Mouse (Mus musculus) macrophage (primary cell): ENCODE data around the gene Kansl1. TPM values are rescaled to one million over a fixed set of nuclear protein-coding genes. Genes with fewer than 3 reads are reported as not detected.
"Not testable (repeated sequence)": the region's sequence is repeated elsewhere in the genome, so short reads cannot be mapped to it uniquely, and the experiment has no call there.

Experiments
- H3K27ac ChIP-seq: fragments of 350-480 bp; formaldehyde crosslinking; 2 replicates; pipeline ENCODE4 v1.9.0; 2021
- H3K36me3 ChIP-seq: fragments of 350-480 bp; formaldehyde crosslinking; 2 replicates; pipeline ENCODE4 v1.9.0; 2021; ENCODE audit errors: inconsistent target
- H3K4me3 ChIP-seq: fragments of 350-480 bp; formaldehyde crosslinking; 2 replicates; pipeline ENCODE4 v1.9.0; 2021; ENCODE audit errors: inconsistent target
- H3K79me2 ChIP-seq: fragments of 350-480 bp; formaldehyde crosslinking; 2 replicates; pipeline ENCODE4 v1.9.0; 2021; ENCODE audit errors: inconsistent target
- WGBS: methylation state at CpG from one replicate; pipeline ENCODE4 v1.1.7; 2026; ENCODE audit warnings: inconsistent platforms; ENCODE audit not compliant: missing documents; 5-methylcytosine and 5-hydroxymethylcytosine counted together
- polyA plus RNA-seq: library from polyadenylated mRNA; stranded (reverse); fragments of 250-400 nt; gene quantifications from 3 replicates; pipeline ENCODE4 v1.2.4, GENCODE M21; 2018; ENCODE audit warnings: inconsistent platforms
- total RNA-seq, 78 experiments: library from RNA; depleted of rRNA; stranded (reverse); fragments of 250-400 nt; gene quantifications; 1 replicate in 9 of 78; 2 replicates in 24 of 78; 3 replicates in 43 of 78; 4 replicates in 2 of 78; pipeline ENCODE4 v1.2.4; 2018; ENCODE audit warnings: inconsistent platforms in 56 of 78

Gene Kansl1
- 100 to 1,000 TPM in 22 of 26 experiments, 10 to 100 TPM in 4; 89.9 to 147 (median 117) TPM for total RNA-seq (2018; cell fraction: chromatin; rRNA removed)
- total RNA-seq (2018; cell fraction: cytosol; rRNA removed): 10 to 100 TPM; 34.7 to 58.8 (median 43.8) TPM
- total RNA-seq (2018; cell fraction: nucleus; rRNA removed): 100 to 1,000 TPM in 8 of 26 experiments, 10 to 100 TPM in 18; 65.7 to 139 (median 90.5) TPM
- 32.1 to 39.2 TPM (median 34.2 TPM) in 3 replicates for polyA plus RNA-seq

DNA sequence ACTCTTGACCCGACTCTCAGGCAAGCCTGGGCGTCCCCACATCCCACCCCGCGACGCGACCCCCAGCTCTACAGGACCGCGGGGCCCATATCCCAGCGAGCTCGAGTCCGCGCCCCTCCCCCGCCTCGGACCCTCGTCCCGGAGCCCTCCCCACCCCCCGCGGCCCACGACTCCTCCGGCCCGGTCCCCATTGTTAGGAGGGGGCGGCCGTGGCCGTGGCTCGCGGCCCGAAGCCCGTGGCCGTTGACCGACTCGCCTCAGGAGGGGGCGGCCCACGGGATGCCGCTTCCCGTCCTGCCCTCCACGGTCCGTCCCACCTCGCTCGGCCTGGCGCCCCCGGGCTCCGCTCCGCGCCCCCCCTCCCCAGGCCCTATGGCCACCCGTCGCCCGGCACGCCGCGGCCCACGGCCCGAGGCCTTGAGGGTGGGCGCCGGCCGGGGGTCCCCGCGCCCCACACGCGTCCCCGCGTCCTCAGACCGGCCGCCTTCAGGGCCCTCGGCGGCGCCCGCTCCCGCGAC lies at the start of gene Kansl1:
TSS of gene Kansl1 (minus strand) at position 111 of the 518 bp plus-strand sequence.
- Histone ChIP-seq H3K36me3 (no peaks in the 10 kb centered on the region; the same call in 1 of the 2 replicates), H3K4me3 (peak within 1 kb of the TSS; percentile 35), H3K27ac (no peak within 1 kb of the TSS), H3K79me2 (peaks cover 4% of the 10 kb centered on the region; the same call in 1 of the 2 replicates)
- WGBS: 0% methylated on average over 51 of the region's 69 CpGs

DNA sequence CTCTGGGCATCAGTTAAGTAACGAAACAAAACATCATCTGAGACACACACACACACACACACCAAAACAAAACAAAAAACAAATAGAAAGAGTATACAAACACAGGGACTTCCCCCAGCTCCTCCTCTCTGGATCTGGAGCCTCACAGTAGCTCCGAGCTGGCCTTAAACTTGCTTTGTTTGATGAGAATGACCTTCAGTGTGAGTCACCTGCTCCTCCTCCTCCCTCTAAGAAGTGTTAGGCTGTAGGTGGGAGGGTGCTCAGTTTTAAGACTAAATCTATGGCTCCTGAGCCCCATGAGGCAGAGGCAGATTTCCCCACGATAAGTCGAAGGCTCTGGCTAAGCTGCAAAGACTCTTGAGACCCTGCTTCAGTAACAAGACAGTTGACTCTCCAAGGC lies 43.8 kb upstream of the Kansl1 start:
- Histone ChIP-seq H3K36me3 (peaks cover 83% of the 10 kb centered on the region), H3K27ac (no peak overlapping the region), H3K4me3 (no peak overlapping the region), H3K79me2 (no peaks in the 10 kb centered on the region)
- WGBS: 94% methylated on average over 4 of the region's 4 CpGs

DNA sequence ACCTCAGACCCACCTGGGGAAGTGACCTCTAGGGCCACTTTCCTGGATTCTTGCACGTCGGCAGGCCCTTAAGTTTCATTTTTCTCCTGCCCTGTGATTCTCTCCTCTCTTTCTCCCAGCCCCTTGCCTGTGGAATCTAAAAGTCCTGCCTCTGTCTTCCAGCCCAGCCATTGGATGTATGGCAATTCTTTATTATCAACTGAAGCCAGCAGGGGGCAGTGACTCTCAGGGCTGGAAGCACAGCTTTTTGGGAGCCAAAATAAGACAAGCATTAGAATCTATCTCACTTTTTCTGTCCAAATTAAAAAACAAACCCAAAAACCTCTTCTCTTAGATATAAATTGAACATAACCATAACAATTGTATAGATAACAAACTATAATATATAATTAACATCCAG lies 41.9 kb upstream of the Kansl1 start:
- Histone ChIP-seq H3K27ac (no peak overlapping the region), H3K36me3 (peaks cover 82% of the 10 kb centered on the region), H3K79me2 (no peaks in the 10 kb centered on the region), H3K4me3 (no peak overlapping the region)
- 100% methylated on average over 2 of the region's 2 CpGs for WGBS

DNA sequence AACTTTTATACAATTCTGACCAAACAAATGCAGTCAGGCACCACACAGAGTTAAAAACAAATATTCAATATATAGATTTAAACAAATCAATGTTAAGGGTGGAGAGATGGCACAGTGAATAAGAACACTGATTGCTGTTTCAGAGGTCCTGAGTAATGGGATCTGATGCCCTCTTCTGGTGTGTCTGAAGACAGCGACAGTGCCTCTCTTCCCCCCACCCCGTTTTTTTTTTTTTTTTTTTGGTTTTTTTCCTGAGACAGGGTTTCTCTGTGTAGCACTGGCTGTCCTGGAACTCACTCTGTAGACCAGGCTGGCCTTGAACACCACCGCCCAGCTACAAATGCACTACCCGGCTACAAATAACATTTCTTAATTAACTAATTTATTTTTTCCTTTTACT lies 39.8 kb upstream of the Kansl1 start:
- Histone ChIP-seq H3K27ac (no peak overlapping the region), H3K36me3 (peaks cover 76% of the 10 kb centered on the region), H3K79me2 (no peaks in the 10 kb centered on the region), H3K4me3 (no peak overlapping the region)
- WGBS: 96% methylated on average over 3 of the region's 4 CpGs

DNA sequence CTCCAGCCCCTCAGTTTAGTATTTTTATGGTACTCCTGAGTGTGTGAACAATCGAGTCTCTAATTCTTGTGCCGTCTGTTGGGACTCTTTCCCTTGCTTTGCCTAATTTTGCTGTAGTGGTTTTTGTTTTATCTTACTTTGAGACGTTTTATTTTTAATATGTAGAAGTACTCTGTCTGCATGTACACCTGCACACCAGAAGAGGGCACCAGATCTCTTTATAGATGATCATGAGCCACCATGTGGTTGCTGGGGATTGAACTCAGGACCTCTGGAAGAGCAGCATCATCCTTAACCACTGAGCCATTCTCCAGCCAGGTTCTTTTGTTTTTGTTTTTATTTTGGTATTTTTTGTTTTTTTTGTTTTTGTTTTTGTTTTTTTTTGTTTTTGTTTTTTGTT lies 19.6 kb upstream of the Kansl1 start:
- H3K36me3 ChIP-seq: no peaks in the 10 kb centered on the region
- H3K27ac ChIP-seq: no peak overlapping the region
- 82% methylated on average over 3 of the region's 3 CpGs for WGBS
- H3K4me3 ChIP-seq: no peak overlapping the region
- H3K79me2 ChIP-seq: no peaks in the 10 kb centered on the region

DNA sequence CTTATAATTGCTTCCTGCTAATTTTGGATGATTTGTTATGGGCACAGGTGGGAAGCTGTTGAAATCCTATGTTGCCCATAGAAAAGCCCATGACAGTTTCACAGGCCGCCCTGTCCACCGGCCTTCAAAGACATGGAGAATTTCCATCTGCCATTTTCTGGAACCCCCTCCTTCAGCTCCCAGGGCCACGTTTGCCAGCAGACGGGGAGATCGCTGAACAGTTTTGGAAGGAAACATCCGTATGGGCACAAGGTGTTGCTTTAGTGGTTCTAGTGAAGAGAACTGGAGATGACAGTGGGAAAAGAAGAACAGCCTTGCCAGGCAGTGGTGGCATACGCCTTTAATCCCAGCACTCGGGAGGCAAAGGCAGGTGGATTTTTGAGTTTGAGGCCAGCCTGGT lies 13.3 kb upstream of the Kansl1 start:
- H3K27ac ChIP-seq: no peak overlapping the region
- WGBS: 76% methylated on average over 8 of the region's 8 CpGs
- H3K4me3 ChIP-seq: no peak overlapping the region
- H3K36me3 ChIP-seq: no peaks in the 10 kb centered on the region
- H3K79me2 ChIP-seq: no peaks in the 10 kb centered on the region

DNA sequence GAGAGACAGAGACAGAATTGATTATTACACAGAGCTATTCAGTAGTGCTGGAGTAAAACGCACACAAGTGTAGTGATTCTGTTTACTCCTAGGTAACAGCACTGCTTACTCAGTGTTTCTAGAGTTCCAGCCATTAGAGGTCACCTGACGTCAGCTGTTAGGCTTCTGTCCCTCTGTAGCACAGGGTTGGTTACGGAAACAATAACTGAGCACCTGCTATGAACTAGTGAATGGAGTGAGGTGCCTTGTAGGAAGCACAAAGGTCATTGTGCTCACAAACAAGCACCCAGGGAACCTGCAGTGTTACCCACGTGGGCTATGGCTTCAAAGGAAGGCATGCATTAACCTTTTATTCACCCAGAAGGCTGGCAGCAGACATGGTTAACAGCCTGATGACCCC lies 10.8 kb upstream of the Kansl1 start:
- no peaks in the 10 kb centered on the region for H3K36me3 ChIP-seq
- no peaks in the 10 kb centered on the region for H3K79me2 ChIP-seq
- H3K27ac ChIP-seq: no peak overlapping the region
- H3K4me3 ChIP-seq: no peak overlapping the region
- WGBS: 94% methylated on average over 4 of the region's 4 CpGs

DNA sequence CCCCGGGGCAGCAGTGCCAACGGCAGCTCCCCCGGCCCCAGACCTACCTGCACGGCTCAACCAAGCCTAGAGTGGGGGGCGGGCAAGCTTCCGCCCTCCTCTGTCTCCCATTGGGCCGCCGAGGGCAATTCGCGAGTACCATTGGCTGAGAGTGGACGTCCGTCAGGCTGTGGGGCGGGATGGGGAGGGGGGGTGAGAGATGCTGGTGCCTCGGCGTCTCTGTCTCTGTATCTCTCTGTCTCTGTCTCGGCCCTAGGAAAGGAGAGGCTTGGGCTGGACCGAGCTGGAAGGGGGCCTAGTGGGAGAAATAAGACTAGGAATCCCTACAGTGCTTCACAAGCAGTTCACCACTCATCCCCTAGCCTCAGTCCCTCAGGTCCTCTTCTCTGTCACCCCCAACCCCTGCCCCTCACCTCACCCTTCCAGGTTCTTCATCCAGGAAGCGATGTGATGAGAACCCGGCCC lies 742 bp upstream of the Kansl1 start:
- Histone ChIP-seq H3K79me2 (peaks cover 4% of the 10 kb centered on the region; the same call in 1 of the 2 replicates), H3K27ac (no peak overlapping the region), H3K4me3 (peak overlapping the region; percentile 35), H3K36me3 (no peaks in the 10 kb centered on the region; the same call in 1 of the 2 replicates)
- WGBS: 4% methylated on average over 14 of the region's 19 CpGs

DNA sequence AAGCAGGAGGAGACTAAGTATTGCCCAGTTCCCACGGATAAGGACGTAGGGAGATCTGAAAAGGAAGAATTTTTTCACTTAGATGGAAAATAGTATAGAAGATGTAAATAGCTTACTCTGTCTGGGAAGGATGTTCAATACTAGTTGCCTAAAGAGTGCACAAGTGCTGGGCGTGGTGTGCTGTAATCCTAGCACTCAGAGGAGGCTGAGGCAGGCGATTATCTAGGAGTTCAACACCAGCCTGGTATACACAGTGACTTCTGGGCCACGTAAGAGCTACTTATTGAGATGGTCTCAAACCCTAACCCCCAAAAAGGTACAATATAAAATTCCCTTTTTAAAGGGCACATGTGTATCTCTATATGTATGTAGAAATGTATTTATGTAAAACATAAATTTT lies 963 bp downstream of the Kansl1 start:
- Histone ChIP-seq H3K79me2 (peaks cover 4% of the 10 kb centered on the region; the same call in 1 of the 2 replicates), H3K36me3 (no peaks in the 10 kb centered on the region; the same call in 1 of the 2 replicates), H3K27ac (no peak overlapping the region), H3K4me3 (no peak overlapping the region)
- 95% methylated on average over 5 of the region's 5 CpGs for WGBS

DNA sequence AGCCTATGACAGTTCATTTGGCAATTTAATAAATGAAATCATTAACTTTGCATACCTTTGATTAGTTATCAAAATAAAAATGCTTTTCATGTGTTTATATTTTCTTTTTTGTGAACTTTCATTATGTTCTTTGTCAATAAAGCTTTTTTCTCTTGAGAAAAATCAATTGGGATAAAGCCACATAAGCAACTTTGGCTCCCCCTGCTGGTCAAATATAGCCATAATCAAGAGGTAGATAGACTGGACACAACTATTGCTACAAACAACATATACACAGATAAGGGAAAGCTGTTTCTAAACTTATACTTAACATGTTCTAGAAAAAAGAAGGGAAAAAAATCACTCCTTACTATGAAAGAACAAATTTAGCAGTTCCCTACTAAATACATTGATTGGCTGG lies 7.1 kb downstream of the Kansl1 start:
- Histone ChIP-seq H3K36me3 (no peaks in the 10 kb centered on the region; the same call in 1 of the 2 replicates), H3K79me2 (peaks cover 20% of the 10 kb centered on the region; the same call in 1 of the 2 replicates), H3K4me3 (no peak overlapping the region), H3K27ac (no peak overlapping the region)

DNA sequence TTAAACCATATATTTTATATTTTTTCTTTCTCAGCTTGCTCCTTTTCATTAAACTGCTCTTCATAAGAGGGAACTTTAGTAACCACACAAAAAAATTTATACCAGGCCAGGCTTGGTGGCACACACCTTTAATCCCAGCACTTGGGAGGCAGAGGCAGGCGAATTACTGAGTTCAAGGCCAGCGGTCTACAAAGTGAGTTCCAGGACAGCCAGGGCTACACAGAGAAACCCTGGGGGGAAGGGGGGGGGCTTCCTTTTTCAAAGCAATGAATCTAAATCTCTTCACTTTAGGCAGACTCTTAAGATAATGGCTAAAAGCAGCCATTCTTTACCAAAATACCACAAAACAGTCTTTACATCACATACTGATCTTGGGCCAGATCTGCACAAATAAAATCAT lies 9.0 kb downstream of the Kansl1 start:
- 92% methylated on average over 2 of the region's 2 CpGs for WGBS
- H3K36me3 ChIP-seq: no peaks in the 10 kb centered on the region; the same call in 1 of the 2 replicates
- H3K79me2 ChIP-seq: peaks cover 39% of the 10 kb centered on the region; the same call in 1 of the 2 replicates
- H3K4me3 ChIP-seq: no peak overlapping the region
- H3K27ac ChIP-seq: no peak overlapping the region

DNA sequence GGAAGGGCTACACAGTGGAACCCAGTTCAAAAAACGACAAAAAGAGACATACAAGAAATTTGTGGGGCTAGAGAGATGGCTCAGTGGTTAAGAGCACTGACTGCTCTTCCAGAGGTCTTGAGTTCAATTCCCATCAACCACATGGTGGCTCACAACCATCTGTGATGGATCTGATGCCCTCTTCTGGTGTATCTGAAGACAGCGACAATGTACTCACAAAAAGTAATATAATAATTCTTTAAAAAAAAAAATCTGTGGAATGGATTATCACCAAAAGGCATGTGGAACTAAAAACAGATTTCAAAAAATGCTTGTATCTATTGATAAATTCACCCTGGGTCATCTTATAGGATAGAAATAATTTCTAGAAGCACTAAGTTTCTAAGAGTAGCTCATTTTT lies 10.2 kb downstream of the Kansl1 start:
- Histone ChIP-seq H3K27ac (no peak overlapping the region), H3K79me2 (peaks cover 47% of the 10 kb centered on the region), H3K36me3 (no peaks in the 10 kb centered on the region), H3K4me3 (no peak overlapping the region)
- 78% methylated on average over 1 of the region's 2 CpGs for WGBS

DNA sequence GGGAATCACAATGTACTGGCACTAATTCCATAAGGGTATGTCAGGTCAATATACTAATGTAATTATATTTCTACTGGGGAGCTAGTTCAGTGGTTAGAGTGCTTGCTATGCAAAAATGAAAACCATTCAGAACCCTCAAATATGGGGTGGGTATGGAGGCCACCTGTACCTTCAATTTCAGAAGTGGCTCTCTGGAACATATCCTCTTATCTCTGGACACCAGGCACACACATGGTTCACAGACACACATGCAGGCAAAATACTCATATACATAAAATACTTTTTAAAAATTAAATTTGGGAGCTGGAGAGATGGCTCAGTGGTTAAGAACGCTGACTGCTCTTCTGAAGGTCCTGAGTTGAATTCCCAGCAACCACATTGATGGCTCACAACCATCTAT lies 16.0 kb downstream of the Kansl1 start:
- peaks cover 81% of the 10 kb centered on the region for H3K79me2 ChIP-seq
- H3K27ac ChIP-seq: no peak overlapping the region
- no peak overlapping the region for H3K4me3 ChIP-seq
- H3K36me3 ChIP-seq: no peaks in the 10 kb centered on the region
- WGBS: 86% methylated on average over 1 of the region's 1 CpGs

DNA sequence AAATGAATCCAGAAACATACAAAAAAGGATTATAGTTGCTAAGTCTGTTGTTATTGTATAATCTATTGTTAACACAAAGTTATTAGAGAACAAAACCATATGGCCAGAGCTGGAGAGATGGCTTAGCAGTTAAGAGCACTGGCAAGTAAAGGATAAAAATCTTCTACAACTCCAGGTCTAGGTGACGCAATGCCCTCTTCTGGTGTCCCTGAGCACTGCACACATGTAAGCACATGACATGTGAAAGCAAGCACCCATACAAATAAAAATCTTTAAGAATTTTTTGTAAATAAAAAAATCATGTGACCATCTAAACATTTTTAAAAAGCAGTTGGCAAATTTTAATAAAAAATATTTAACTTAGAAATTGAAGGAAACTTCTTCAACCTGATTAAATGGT lies 17.4 kb downstream of the Kansl1 start:
- no peaks in the 10 kb centered on the region for H3K36me3 ChIP-seq
- no peak overlapping the region for H3K27ac ChIP-seq
- 100% methylated on average over 1 of the region's 1 CpGs for WGBS

DNA sequence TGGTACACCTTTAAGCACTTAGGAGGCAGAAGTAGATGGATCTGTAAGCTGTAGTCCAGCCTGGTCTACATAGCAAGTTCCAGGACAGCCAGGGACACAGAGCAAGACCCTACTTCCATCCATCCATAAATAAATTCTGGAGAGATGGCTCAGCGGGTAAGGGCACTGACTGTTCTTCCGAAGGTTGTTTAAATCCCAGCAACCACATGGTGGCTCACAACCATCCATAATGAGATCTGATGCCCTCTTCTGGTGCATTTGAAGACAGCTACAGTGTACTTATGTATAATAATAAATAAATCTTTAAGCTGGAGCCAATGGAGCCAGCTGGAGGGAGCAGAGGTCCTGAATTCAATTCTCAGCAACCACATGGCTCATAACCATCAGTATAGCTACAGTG lies 20.2 kb downstream of the Kansl1 start:
- H3K36me3 ChIP-seq, H3K27ac ChIP-seq, H3K4me3 ChIP-seq: not testable (repeated sequence)
- WGBS: 59% methylated on average over 2 of the region's 2 CpGs
- peaks cover 85% of the 10 kb centered on the region for H3K79me2 ChIP-seq

More for the DNA sequence above, 17.4 kb downstream of the Kansl1 start:
- Histone ChIP-seq H3K79me2 (peaks cover 81% of the 10 kb centered on the region), H3K4me3 (no peak overlapping the region)
